Mouse (Mus musculus) liver, embryonic 16.5 days (tissue): ENCODE data around the gene Pik3c2b. TPM values are rescaled to one million over a fixed set of nuclear protein-coding genes. Genes with fewer than 3 reads are reported as not detected.
A peak's percentile ranks its signal among the peaks of the same experiment; 100 is the strongest.

ENCODE experiments used
- ATAC-seq: fragments of 200-750 bp; cut with Nextera tagmentation; 2 replicates; pipeline ENCODE4 v1.8.0; 2017; ENCODE audit warnings: low read depth, mild to moderate bottlenecking, moderate number of reproducible peaks, moderate library complexity
- H3K27ac ChIP-seq: fragments of 300-500 bp; sonication (generic); 2 replicates; pipeline ENCODE4 v1.5.1; 2014; ENCODE audit warnings: mild to moderate bottlenecking, low read length
- H3K27me3 ChIP-seq: fragments of 300-500 bp; sonication (generic); 2 replicates; pipeline ENCODE4 v1.6.1; 2014; ENCODE audit warnings: low read depth, low read length, mixed read lengths; ENCODE audit not compliant: control insufficient read depth, insufficient read depth
- H3K36me3 ChIP-seq: fragments of 300-500 bp; sonication (generic); 2 replicates; pipeline ENCODE4 v1.6.1; 2014; ENCODE audit warnings: mild to moderate bottlenecking; ENCODE audit not compliant: control insufficient read depth, insufficient read depth
- H3K4me1 ChIP-seq: fragments of 300-500 bp; sonication (generic); 2 replicates; pipeline ENCODE4 v1.6.1; 2014; ENCODE audit warnings: low read depth, low read length, mixed read lengths; ENCODE audit not compliant: control insufficient read depth
- H3K4me2 ChIP-seq: fragments of 300-500 bp; sonication (generic); 2 replicates; pipeline ENCODE4 v1.6.1; 2014; ENCODE audit warnings: low read depth, low read length, mixed read lengths
- H3K4me3 ChIP-seq: fragments of 300-500 bp; sonication (generic); 2 replicates; pipeline ENCODE4 v1.5.1; 2014; ENCODE audit warnings: low read depth, mild to moderate bottlenecking, low read length
- H3K9ac ChIP-seq: fragments of 300-500 bp; sonication (generic); 2 replicates; pipeline ENCODE4 v1.6.1; 2014; ENCODE audit warnings: low read depth, low read length
- H3K9me3 ChIP-seq: fragments of 300-500 bp; sonication (generic); replicated peaks from 2 replicates; pipeline ENCODE4 v1.6.1; 2016; ENCODE audit warnings: low read length; ENCODE audit not compliant: control insufficient read depth
- WGBS: fragments of 180-500 bp; shearing (Covaris S2); extraction: QIAGEN DNeasy Blood & Tissue Kit; methylation state at CpG from one replicate; pipeline ENCODE4 v1.1.7; 2014; ENCODE audit not compliant: insufficient replicate concordance; 5-methylcytosine and 5-hydroxymethylcytosine counted together
- polyA plus RNA-seq: library from polyadenylated mRNA; unstranded; fragments of >200 nt; fragmentation: Nextera tagmentation; extraction: Ambion mirVana; gene quantifications from 2 replicates; pipeline ENCODE4 v1.2.1, GENCODE M21; 2015

Pik3c2b gene
- polyA plus RNA-seq, 1 experiment from 2014 or later, result 1.2 TPM

DNA sequence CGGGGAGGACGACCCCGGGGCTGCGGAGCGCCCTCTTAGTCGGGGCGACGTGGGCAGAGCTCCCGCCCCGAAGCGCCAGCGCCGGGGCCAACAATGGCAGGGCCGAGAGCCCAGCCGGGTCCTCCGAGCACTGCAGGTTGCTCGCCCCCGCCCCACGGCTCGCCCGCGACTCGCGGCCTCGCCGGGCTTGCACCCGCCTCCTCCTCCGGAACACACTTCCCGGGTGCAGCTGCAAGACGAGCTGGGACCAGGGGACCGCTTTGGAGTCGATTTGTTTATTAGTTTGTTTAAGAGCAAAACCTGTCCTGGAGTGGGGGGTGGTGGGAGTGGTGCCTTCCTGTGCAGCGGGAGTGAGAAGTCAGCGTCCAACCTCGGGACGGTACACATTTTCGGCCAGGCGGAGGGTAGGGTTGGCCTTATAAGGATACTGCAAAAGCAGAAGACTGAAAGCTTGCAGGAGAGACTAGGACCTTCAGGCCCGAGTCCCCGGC is 1.0 kb downstream of the Pik3c2b start:
- Histone ChIP-seq H3K27ac (no peak overlapping the region; the same call in 1 of the 2 replicates), H3K9ac (peak overlapping the region; percentile 66), H3K4me2 (peak overlapping the region; percentile 92), H3K36me3 (no peaks in the 10 kb centered on the region), H3K27me3 (peaks cover 33% of the 10 kb centered on the region), H3K9me3 (no peaks in the 10 kb centered on the region), H3K4me3 (peak overlapping the region; percentile 67), H3K4me1 (peaks cover 7% of the 10 kb centered on the region)
- under 1% methylated on average over 40 of the region's 40 CpGs for WGBS
- peak; percentile 36 for ATAC-seq

DNA sequence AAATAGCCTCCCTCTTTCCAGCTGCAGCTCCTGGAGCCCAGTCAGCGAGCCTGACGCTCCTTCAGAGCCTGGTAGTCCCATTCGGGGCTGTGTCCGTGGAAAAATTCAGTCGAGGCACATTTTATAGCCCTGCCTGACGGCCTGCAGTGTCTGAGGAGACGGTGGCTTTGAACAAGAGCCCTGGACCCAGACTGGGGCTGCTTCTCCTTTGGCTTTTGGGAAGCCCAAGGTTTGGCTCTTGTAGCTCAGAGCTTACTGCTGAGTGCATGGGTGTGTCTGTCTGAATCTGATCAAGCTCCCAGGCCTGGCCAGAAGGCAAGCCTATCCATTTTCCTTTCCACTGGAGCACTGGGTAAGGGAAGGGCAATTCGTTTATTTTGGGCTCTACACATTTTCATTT is 2.1 kb downstream of the Pik3c2b start:
- H3K27ac ChIP-seq, result no peak overlapping the region
- H3K27me3 ChIP-seq, result peaks cover 33% of the 10 kb centered on the region
- peak overlapping the region; percentile 67; the same call in 1 of the 2 replicates for H3K4me3 ChIP-seq
- H3K9ac ChIP-seq, result no peak overlapping the region
- no peaks in the 10 kb centered on the region for H3K36me3 ChIP-seq
- H3K4me2 ChIP-seq, result peak overlapping the region; percentile 92; the same call in 1 of the 2 replicates
- peaks cover 7% of the 10 kb centered on the region for H3K4me1 ChIP-seq
- H3K9me3 ChIP-seq, result no peaks in the 10 kb centered on the region
- no peak for ATAC-seq
- 53% methylated on average over 8 of the region's 8 CpGs for WGBS

DNA sequence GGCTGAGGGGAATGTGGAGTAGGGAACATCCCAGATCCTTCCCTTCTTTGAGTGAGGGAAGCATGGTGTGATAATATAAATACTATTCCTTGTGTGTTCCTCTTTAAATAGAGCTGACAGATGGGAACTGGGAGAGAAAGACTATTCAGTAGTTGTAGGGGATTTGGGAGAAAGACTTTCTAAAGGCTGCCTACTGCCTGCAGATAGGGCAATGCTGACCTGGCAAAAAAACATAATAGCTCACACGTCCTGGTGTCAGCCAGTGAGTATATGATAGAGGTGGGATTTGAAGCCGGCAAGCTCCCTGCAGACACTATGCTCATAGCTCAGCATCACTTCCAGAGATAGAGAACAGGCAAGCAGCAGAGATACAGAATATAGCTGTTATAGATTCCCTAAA is 3.2 kb downstream of the Pik3c2b start:
- H3K4me1 ChIP-seq, result peaks cover 7% of the 10 kb centered on the region
- H3K9me3 ChIP-seq, result no peaks in the 10 kb centered on the region
- H3K4me2 ChIP-seq, result no peak overlapping the region
- no peak overlapping the region for H3K27ac ChIP-seq
- H3K27me3 ChIP-seq, result peaks cover 33% of the 10 kb centered on the region
- H3K9ac ChIP-seq, result no peak overlapping the region
- ATAC-seq, result no peak
- WGBS, result 55% methylated on average over 2 of the region's 2 CpGs
- H3K4me3 ChIP-seq, result no peak overlapping the region
- no peaks in the 10 kb centered on the region for H3K36me3 ChIP-seq

DNA sequence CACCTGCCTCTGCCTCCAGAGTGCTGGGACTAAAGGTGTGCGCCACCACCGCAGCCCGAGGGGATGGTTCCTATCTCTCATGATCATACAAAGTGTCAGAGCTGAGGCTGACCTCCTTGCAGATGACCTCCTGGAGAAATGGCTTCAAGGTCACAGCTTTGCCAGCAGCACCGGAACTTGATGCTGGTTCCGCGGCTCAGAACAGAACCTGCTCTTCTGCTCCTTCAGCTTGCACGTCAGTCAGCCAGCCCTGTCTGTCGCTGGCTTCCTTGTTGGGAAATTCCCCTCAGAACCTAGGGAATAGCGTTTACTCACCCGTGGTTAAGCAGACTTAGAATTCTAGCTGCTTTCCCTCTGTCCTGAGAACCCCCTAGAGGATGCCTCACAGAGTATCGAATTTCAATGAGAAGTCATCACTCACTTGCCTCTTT is 4.5 kb downstream of the Pik3c2b start:
- no peaks in the 10 kb centered on the region for H3K36me3 ChIP-seq
- peaks cover 27% of the 10 kb centered on the region for H3K27me3 ChIP-seq
- H3K4me1 ChIP-seq, result peaks cover 7% of the 10 kb centered on the region
- no peak overlapping the region for H3K4me2 ChIP-seq
- no peak overlapping the region for H3K4me3 ChIP-seq
- no peak overlapping the region for H3K9ac ChIP-seq
- WGBS, result 47% methylated on average over 11 of the region's 11 CpGs
- ATAC-seq, result no peak
- H3K9me3 ChIP-seq, result no peaks in the 10 kb centered on the region
- H3K27ac ChIP-seq, result no peak overlapping the region

DNA sequence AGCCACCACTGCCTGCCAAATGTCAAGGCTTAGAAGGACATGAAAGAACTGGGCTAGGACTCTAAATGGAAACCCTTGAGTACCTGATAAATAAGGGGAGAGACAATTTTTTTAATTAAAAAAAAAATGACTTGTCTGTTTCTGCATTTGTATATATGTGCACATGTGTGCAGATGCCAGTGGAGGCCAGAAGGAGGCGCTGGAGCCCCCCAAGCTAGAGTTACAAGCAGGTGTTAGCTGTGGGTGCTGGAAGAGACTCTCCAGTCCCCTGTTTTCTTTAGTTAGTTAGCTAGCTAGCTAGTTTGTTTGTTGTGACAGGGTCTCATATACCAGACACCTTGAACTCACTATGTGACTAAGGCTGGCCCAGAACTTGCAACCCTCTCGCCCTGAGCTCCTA is 6.4 kb downstream of the Pik3c2b start:
- Histone ChIP-seq H3K9me3 (no peaks in the 10 kb centered on the region), H3K4me3 (no peak overlapping the region), H3K27me3 (peaks cover 9% of the 10 kb centered on the region), H3K9ac (no peak overlapping the region), H3K4me2 (no peak overlapping the region), H3K36me3 (no peaks in the 10 kb centered on the region), H3K4me1 (no peaks in the 10 kb centered on the region; the same call in 1 of the 2 replicates), H3K27ac (no peak overlapping the region)
- 59% methylated on average over 2 of the region's 2 CpGs for WGBS
- ATAC-seq, result no peak

DNA sequence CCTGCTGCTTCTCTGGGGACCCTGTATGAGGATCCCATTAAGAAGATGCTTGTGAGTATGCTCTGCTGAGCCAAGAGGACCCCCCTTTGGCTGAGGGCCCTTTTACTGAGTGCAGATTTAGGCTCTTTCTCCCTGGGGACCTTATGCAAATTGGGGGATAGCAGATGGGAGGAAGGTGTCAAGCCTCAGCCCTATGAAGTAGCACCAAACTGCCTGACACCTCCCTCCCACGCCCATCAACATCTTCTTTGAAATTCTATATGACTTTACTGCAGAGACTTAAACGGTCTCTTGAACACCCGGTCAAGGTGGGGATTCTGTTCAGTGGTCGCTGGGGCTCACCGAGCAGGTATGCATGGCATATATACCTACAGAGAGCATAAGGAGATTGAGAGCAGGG is 7.6 kb downstream of the Pik3c2b start:
- Histone ChIP-seq H3K27me3 (no peaks in the 10 kb centered on the region), H3K27ac (no peak overlapping the region), H3K36me3 (no peaks in the 10 kb centered on the region), H3K9ac (no peak overlapping the region), H3K4me1 (peaks cover 3% of the 10 kb centered on the region; the same call in 1 of the 2 replicates), H3K4me3 (no peak overlapping the region), H3K4me2 (no peak overlapping the region), H3K9me3 (no peaks in the 10 kb centered on the region)
- no peak for ATAC-seq
- WGBS, result 55% methylated on average over 5 of the region's 5 CpGs

DNA sequence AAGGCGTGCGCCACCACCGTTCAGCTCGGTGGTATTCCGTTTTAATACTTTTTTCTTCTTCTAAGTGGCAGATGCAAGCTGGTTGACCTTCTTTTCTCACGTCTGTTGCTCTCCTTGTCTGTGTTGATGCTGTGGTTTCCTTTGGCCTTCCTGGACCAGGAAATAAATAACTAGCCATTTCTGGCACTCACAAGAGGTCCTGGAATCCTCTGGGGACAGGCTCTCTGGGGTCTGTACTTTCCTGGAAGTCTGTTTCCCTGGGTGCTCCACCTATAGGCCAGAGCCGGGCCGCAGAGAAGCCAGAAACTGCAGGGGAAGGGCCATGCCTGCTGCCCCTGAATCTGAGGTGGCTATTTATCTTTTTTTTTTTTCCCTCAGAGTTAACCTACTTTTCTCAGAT is 8.9 kb downstream of the Pik3c2b start:
- Histone ChIP-seq H3K4me3 (no peak overlapping the region), H3K4me2 (no peak overlapping the region), H3K27me3 (no peaks in the 10 kb centered on the region), H3K27ac (no peak overlapping the region), H3K36me3 (no peaks in the 10 kb centered on the region), H3K9me3 (no peaks in the 10 kb centered on the region), H3K4me1 (peaks cover 3% of the 10 kb centered on the region; the same call in 1 of the 2 replicates), H3K9ac (no peak overlapping the region)
- no peak for ATAC-seq
- WGBS, result 62% methylated on average over 8 of the region's 8 CpGs

DNA sequence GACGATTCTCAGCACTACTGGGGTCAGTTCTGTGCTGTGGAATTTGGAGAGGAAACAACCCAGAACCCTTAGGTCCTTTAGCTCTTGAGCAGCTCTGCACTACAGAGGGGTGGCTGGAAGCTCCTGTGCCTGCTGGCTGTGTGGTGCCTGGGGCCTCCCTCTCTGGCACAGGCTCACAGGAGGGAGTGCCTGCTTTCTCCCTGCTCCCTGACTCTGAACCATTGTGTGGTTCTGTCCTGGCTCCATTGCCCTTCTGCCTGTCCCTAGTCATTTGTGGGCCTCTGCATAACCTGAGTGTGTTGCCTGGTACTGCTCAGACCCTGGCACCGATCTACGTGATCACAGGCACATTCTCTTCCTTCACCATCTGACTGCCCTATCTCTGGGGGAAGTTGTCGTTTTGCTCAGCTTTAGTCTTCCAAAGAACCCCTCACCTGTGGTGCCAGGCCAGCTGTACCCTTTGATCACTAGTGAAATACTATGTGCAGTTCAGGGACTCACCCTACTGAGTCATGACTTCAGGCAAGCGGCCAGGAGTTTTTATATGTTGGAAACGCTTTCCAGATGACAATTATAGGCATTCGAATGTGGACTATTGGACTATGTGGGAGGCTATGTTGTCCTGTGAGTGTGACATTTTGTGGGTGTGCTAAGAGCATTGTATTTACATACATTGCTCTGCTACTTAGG is 12.0 kb downstream of the Pik3c2b start:
- Histone ChIP-seq H3K4me2 (no peak overlapping the region), H3K4me3 (no peak overlapping the region), H3K9ac (no peak overlapping the region), H3K4me1 (peaks cover 3% of the 10 kb centered on the region; the same call in 1 of the 2 replicates), H3K27me3 (no peaks in the 10 kb centered on the region), H3K9me3 (no peaks in the 10 kb centered on the region), H3K36me3 (no peaks in the 10 kb centered on the region), H3K27ac (no peak overlapping the region)
- WGBS, result 49% methylated on average over 7 of the region's 7 CpGs
- ATAC-seq, result 0 out of 2 replicates have a peak, but pooled peaks have one; percentile 19

DNA sequence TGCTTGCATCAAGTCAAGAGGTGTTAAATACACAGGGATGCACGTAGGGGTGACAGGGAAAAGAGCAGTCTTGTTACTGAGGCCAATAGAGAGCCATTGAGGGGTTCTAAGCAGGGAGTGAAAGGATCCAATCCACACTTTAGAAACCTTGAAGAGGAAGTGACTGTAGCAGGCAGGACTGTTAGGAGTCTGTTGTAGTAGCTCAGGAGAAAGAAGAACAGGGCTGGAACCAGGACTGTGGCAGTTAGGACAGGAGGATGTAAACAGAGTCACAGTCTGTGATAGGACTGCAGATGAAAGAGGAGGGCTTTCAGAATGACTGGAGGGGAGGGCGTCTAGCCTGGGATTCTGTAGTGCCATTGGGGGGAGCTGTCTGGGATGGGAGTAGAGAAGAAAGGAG is 14.1 kb downstream of the Pik3c2b start:
- H3K4me1 ChIP-seq, result peaks cover 3% of the 10 kb centered on the region; the same call in 1 of the 2 replicates

More for the DNA sequence above, 14.1 kb downstream of the Pik3c2b start:
- 36% methylated on average over 2 of the region's 2 CpGs for WGBS
- Histone ChIP-seq H3K4me3 (no peak overlapping the region), H3K9ac (no peak overlapping the region), H3K4me2 (no peak overlapping the region), H3K9me3 (no peaks in the 10 kb centered on the region), H3K36me3 (no peaks in the 10 kb centered on the region), H3K27me3 (no peaks in the 10 kb centered on the region), H3K27ac (no peak overlapping the region)
- ATAC-seq, result no peak
